Mouse (Mus musculus) bone marrow, adult 2 months (tissue): ENCODE data around the gene Sbds.

ENCODE experiments used
- CTCF ChIP-seq: fragments of 200-500 bp; IDR thresholded peaks from 2 replicates; pipeline ENCODE4 v1.5.1; 2011; ENCODE audit warnings: low read length, control low read depth; ENCODE audit not compliant: control insufficient read depth, insufficient read depth
- POLR2A ChIP-seq: fragments of 200-500 bp; IDR thresholded peaks from 2 replicates; pipeline ENCODE4 v1.6.1; 2011; ENCODE audit warnings: low read depth, mild to moderate bottlenecking, control low read depth, low read length, borderline replicate concordance; ENCODE audit not compliant: control insufficient read depth

- no peak for TF ChIP-seq CTCF
- TF ChIP-seq POLR2A: no peak
Observed at GRCm38 (mm10) chr5:130296071-130296470, 40.7 kb upstream of the Sbds start.
